Mouse (Mus musculus) mesoderm, embryonic 11.5 days (tissue): ENCODE measurements at regions not wholly inside any gene's neighbourhood (a gene's known extent, or its start where the extent isn't known, plus 50 kb on each side); places are given as distances from the start of the nearest gene placed in this dataset.

Source experiments
- DNase-seq: peaks from one replicate; pipeline ENCODE4 v3.0.0-alpha.2; 2012; ENCODE audit warnings: low read depth, low spot score

DNA sequence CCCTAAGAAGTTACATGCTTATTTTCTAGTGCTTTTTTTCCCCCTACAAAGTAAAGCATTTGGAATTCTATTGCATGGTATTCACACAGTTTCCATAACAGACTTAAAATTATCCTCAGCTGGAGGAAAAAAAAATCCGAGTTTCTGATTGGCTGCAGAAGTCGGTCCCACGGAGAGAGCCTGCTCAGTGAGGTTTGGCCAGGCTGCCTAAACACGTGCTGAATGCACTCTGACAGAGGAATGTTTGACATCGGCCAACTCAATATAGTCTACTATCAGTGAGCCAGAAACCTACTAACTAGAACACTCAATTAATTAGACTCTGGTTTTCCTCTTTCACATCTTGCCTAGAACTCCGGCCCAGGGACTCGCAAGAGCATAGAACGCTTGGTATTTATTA, 204.9 kb downstream of the Rab11fip2 start:
- DNase-seq: no peak

DNA sequence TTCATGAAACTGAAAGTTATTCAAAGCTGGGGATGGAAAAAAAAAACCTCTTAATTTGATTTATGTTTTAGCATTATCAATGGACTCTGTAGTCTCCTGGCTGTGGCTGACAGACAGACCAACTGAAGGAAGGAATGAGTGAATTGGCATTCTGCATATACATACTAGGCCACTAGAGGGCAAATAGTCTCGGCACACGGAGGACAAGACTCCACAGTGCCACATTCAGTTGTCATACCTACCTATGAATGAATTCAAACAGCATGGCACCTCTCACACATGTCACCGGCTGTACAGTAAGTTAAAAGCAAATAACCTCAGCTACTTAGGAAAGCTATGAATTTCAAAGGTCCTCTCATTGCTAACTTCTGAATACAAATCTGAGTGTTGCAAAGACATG, 200.5 kb downstream of the Rab11fip2 start:
- peak; percentile 27 for DNase-seq

DNA sequence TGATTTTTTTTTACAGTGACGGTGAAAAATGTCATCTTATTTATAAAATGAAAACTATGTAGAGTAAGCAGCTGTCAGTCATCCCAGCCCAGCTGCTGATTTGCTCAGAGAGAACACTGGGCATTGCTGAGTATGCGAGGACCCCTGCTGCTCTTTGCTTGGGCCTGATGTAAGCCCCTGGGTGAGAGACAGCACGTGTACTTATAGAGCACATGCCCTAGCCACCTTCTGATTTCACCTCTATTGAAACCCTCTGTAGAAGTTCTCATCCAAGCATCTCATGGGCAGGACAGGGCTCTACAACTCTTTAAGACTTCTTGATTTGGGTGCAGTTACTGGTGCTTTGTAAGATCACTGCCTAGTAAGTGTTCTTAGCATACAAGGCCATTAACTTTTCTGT, 182.2 kb downstream of the Rab11fip2 start:
- no peak for DNase-seq

DNA sequence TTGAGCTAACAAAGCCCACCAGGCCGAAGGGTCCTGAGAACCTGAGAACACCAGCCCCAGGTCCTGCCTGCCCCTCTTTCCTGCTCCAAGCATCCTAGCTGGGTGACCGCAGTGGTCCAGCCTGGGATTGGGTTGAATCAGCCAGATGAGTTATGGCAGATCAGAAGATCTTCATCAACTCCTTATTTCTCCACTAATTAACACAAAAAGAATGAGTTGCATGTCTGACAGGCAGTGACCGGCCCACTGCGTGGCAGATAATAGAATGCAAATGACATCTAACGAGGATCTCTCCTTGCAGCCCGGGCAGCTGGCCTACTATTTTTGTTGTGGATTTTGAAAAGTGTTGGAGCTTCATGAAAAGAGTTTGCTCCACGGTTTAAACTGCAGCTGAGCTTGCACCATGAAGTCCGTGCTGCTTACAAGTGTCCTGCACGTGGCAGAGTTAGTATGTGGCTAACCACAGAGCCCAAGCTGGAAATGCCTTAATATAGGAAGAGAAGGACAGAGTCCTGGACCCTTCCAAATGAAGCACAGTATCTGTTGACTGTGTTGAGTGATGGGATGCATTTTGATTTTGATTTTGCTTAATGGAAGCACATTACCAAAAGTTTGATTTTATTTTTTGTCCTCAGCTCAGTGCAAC, 158.9 kb downstream of the Rab11fip2 start:
- DNase-seq: no peak

DNA sequence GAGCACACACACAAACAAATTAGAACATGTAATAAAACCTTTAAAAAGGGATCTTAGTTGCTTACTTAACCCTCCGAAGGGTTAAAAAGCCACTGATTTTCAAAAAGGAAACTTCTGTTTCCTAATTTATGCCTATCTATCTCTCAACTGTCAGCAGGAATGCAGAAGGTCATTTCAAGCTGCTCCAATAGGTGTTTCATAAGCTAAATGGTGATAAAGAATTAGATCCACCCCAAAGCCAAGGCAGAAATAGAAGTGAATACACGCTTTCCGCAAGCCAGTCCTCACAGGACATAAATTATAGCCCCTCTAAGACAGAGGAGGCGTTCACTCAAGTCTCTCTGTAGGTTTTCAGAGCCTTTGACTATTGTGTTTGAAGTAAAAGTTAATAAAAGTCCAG, 112.2 kb downstream of the Rab11fip2 start:
- DNase-seq: no peak

DNA sequence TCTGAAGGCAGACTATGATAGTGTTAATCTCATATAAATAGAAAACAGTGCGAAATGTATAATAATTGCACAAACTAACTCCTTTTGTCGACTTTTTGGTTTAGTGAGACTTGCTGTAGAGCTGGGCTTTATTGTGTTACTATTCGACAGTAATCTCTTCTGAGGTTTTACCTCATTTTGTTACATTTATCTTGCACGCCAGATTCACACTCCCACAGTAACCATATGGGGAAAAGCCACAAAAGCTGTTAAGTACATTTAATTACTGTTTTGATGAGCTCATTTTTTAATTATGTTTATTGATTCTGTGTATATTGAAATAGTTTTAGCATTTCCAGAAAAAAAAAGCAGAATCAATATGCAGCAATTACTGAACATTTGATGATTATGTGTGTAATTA, 106.3 kb downstream of the Rab11fip2 start:
- no peak for DNase-seq

DNA sequence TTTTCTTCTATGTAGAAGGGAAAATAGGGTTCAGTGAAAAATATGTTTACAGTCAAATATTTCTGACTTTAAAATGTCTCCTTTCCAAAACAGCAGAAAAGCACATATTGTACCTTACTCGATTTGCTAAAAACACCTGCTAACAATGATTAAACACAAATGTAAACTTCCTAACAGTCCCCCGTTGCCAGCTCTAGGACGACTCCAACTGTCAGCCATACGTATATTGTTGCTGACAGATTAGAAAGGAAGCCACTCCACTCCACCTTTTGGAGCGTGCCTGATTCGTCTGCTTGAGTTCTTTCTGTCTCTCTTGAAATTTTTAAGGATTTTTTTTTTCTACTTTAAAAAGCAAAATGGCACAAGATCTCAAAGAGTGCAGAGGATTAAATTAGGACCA, 105.8 kb downstream of the Rab11fip2 start:
- no peak for DNase-seq

DNA sequence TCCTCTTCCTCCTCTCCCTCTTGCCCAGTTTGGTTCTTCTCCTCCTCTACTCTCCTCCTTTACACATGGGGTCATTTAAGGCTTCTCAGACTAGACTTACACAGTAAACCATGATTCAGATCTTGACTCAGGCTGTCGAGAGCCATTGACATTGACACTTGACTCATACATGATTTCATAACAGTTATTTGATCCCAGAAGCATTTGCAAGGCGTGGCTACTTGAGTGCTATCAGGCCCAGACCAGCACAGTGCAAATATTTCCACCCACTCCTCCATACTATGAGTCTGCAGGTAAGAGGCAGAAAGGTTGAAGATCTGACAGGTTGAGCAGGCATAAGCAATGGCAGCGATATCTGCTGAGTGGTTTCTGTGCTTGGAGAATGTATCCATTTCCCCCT, 99.2 kb downstream of the Rab11fip2 start:
- no peak for DNase-seq

DNA sequence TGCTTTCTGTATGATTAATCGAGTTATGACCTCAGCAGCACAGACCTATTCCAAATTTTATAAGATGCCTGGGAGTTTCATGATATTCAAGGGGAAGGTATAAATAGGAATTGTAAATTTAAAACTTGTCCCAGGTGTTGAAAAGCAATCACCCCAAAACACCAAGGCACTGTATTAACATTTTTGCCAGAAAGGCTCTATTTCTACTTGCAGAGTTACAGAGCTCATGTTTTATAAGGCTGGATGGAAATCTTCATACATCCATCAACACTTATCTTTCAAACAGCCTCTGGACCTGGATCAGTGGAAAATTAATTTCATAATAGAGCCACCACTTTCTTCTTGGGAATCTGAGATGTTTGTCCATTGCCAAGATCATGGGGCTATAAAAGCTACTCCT, 96.6 kb downstream of the Rab11fip2 start:
- DNase-seq: no peak

DNA sequence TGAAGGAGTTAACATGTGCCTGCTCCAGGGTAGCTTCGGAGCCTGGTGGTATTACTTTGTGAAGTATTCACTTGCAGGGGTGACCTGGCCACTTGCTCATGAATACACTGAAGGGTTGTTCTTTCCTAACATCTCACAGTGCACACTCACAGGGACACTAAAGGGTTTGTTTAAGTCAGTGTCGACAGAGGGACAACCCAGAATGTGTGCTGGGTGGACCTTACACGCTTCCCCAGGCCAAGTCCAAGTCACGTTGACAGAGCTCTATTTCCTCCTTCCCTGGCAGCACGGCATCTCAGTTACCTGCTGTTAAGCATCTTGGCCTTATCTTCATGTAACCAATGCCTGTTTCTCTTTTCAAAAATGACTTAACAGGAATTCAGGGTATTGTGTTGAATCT, 92.8 kb downstream of the Rab11fip2 start:
- DNase-seq: no peak

DNA sequence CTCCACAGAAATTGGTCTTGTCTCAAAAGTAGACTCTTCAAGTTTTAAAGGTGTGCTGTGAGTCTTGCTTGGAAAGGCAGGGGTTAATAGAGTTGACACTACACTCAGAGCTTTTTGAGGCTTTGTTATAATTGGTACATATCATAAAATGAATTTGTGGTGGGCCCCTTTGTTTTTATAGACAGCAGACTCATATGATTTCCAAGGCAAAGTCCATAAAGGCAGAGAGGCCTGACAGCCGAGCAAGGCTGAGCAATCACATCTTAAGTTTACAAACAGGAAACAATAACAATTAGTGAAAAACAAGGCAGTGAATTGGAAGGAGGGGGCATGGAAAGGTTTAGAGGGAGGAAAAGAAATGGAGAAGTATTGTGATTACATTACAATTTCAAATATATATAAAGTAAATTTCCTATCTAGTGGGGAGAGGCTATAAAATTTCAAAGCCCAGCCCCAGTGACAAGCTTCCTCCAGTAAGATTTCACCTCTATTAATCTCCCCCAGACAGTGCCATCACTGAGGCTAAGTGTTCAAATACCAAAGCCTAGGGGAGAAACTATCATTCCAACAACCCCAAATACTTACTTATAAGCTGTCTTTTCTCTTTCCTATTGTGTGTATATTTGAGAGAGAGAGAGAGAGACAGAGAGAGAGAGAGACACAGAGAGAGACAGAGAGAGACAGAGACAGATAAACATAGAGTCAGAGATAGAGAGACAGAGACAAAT, 91.3 kb downstream of the Rab11fip2 start:
- DNase-seq: no peak
